Mouse (Mus musculus): ENCODE measurements at regions not wholly inside any gene's neighbourhood (a gene's known extent, or its start where the extent isn't known, plus 50 kb on each side); places are given as distances from the start of the nearest gene placed in this dataset.

- ATAC-seq (replicated peaks; ENCODE audit: low FRiP score, low read depth) (no peak), DNase-seq (ENCODE audit: low spot score) (no peak)
- H3K4me2 ChIP-seq (ENCODE audit: low read length) = no peak overlapping the region
- no peaks in the 10 kb centered on the region for H3K27me3 ChIP-seq (ENCODE audit: insufficient read depth, low read length)
- no peaks in the 10 kb centered on the region for H3K9me3 ChIP-seq (replicated peaks; ENCODE audit: low read length)
- no peak overlapping the region for H3K9ac ChIP-seq (ENCODE audit: low read depth, low read length)
- TF ChIP-seq CTCF (IDR thresholded peaks at IDR 0.05; ENCODE audit: low read depth) = no peak
- WGBS = 86% methylated on average over 1 of the region's 1 CpGs
- no peak overlapping the region for H3K27ac ChIP-seq
- no peaks in the 10 kb centered on the region for H3K36me3 ChIP-seq (ENCODE audit: insufficient read depth, low read length)
- H3K4me1 ChIP-seq (replicated peaks; ENCODE audit: insufficient read depth, low read length) = no peaks in the 10 kb centered on the region
- no peak overlapping the region for H3K4me3 ChIP-seq (replicated peaks; ENCODE audit: low read depth, low read length)
Observed at GRCm38 (mm10) chr12:13677266-13677665, 408.3 kb downstream of the Nbas start.

DNA sequence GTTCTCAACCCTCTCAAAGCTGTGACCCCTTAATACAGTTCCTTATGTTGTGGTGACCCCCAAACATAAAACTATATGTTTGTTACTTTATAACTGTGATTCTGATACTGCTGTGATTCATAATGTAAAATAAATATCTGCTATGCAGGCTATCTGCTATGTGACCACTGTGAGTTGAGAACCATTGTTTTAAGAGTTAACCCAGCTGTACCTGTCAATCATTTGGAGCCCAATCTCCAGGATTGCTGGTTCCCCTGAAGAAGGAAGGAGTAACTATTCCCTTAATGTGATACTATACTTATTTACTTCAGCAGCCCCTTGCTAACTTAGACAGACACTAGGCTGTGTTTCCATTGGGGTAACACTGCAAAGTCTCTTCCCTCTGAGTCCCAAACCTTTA lies 400.5 kb downstream of the Nbas start:
- H3K4me1 ChIP-seq (replicated peaks; ENCODE audit: insufficient read depth, low read length) = no peaks in the 10 kb centered on the region
- no peaks in the 10 kb centered on the region for H3K9me3 ChIP-seq (replicated peaks; ENCODE audit: low read length)
- no peak overlapping the region for H3K27ac ChIP-seq
- no peak for DNase-seq (ENCODE audit: low spot score)
- H3K27me3 ChIP-seq (ENCODE audit: insufficient read depth, low read length) = no peaks in the 10 kb centered on the region
- no peak overlapping the region for H3K4me2 ChIP-seq (ENCODE audit: low read length)
- ATAC-seq (replicated peaks; ENCODE audit: low FRiP score, low read depth) = no peak
- no peaks in the 10 kb centered on the region for H3K36me3 ChIP-seq (ENCODE audit: insufficient read depth, low read length)
- H3K9ac ChIP-seq (ENCODE audit: low read depth, low read length) = no peak overlapping the region
- no peak overlapping the region for H3K4me3 ChIP-seq (replicated peaks; ENCODE audit: low read depth, low read length)
- TF ChIP-seq CTCF (IDR thresholded peaks at IDR 0.05; ENCODE audit: low read depth) = no peak

DNA sequence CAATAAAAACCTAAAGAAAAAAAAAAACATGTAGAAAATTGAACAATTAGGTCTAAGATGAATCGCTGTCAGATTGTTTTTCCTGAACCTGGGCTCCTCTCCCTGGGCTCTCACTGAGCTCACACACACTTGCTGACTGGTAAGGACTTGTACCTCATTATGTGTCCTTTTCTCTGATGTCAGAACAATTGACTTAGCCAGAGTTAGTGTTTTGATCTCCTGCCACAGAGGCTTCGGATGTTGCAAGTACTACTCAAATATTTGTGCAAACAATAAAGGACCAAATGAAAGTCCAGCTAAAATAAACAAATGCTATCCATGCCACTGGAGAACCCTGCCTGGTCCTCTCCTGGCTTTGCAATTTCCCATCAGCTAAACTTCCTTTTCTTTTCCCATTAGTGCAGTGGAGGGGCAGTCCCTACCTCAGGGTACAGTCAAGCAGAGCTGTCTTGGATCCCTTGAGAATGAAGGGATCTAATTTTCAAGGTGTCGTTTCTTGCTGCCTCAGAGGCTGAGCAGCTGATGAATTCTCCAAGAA lies 399.6 kb downstream of the Nbas start:
- no peaks in the 10 kb centered on the region for H3K9me3 ChIP-seq (replicated peaks; ENCODE audit: low read length)
- DNase-seq (ENCODE audit: low spot score) = no peak
- 60% methylated on average over 3 of the region's 3 CpGs for WGBS

DNA sequence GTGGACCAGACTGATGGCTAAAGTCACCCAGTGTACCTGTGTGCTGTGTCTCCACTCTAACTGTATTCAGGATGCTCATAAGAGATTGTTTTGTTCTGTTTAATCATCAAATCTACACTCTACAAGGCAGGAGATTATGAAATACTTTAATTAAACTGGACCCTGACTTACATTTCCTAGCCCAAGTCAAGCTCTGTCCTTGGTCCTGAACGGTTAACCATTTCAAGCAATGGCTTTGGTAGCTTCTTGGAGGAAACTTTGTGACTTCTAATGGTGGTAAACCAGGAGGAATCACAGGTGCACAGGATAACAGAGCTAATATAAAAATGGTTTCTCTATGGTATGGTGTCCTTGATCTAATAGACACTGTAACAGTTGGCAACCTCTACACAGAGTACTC lies 370.4 kb downstream of the Nbas start:
- Histone ChIP-seq H3K27me3 (ENCODE audit: insufficient read depth, low read length) (no peaks in the 10 kb centered on the region), H3K27ac (no peak overlapping the region), H3K4me3 (replicated peaks; ENCODE audit: low read depth, low read length) (no peak overlapping the region), H3K36me3 (ENCODE audit: insufficient read depth, low read length) (no peaks in the 10 kb centered on the region), H3K9ac (ENCODE audit: low read depth, low read length) (no peak overlapping the region), H3K9me3 (replicated peaks; ENCODE audit: low read length) (no peaks in the 10 kb centered on the region), H3K4me1 (replicated peaks; ENCODE audit: insufficient read depth, low read length) (no peaks in the 10 kb centered on the region), H3K4me2 (ENCODE audit: low read length) (no peak overlapping the region)
- no peak for TF ChIP-seq CTCF (IDR thresholded peaks at IDR 0.05; ENCODE audit: low read depth)
- WGBS = 53% methylated on average over 1 of the region's 1 CpGs
- peak; percentile 67 for DNase-seq (ENCODE audit: low spot score)
- ATAC-seq (replicated peaks; ENCODE audit: low FRiP score, low read depth) = no peak

More for the DNA sequence above, 399.6 kb downstream of the Nbas start:
- Histone ChIP-seq H3K27ac (no peak overlapping the region), H3K4me2 (ENCODE audit: low read length) (no peak overlapping the region), H3K9ac (ENCODE audit: low read depth, low read length) (no peak overlapping the region), H3K36me3 (ENCODE audit: insufficient read depth, low read length) (no peaks in the 10 kb centered on the region), H3K4me1 (replicated peaks; ENCODE audit: insufficient read depth, low read length) (no peaks in the 10 kb centered on the region), H3K4me3 (replicated peaks; ENCODE audit: low read depth, low read length) (no peak overlapping the region), H3K27me3 (ENCODE audit: insufficient read depth, low read length) (no peaks in the 10 kb centered on the region)
- no peak for TF ChIP-seq CTCF (IDR thresholded peaks at IDR 0.05; ENCODE audit: low read depth)
- ATAC-seq (replicated peaks; ENCODE audit: low FRiP score, low read depth) = no peak

Data from kidney, postnatal 0 days (tissue).